Mouse (Mus musculus): ENCODE measurements around the gene Clic1. TPM values are rescaled to one million over a fixed set of nuclear protein-coding genes. Genes with fewer than 3 reads are reported as not detected.
A peak's percentile ranks its signal among the peaks of the same experiment; 100 is the strongest.

The Clic1 gene
- polyA plus RNA-seq, 1 experiment from 2014 or later = 73.9 TPM

DNA sequence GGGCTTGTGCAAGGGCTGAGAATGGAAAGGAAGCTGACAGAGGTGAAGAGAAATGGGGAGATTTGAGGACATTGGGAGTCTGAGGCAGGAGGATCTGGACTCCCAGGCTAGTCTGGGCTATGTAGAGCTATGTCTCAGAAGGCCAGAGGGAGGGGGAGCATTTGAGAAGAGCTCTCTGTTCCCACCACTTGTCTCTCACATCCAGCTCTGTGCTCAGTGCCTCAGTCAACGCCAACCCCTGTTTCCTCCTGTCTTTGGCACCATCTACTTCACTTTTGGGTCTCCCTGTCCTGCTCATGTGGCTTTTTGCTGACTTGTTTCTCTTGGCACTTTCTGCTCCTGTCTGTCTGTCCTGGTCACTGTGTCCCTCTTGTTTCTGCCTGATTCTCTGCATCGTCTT is 27.5 kb downstream of the Clic1 start:
- H3K27me3 ChIP-seq (ENCODE audit: control insufficient read depth, insufficient read depth, low read length) = no peaks in the 10 kb centered on the region
- no peak overlapping the region for H3K4me3 ChIP-seq (ENCODE audit: low read depth, low read length)
- DNase-seq (ENCODE audit: low spot score) (no peak), ATAC-seq (replicated peaks; ENCODE audit: insufficient number of reproducible peaks, low FRiP score, low TSS enrichment, low read depth) (no peak)
- H3K36me3 ChIP-seq (replicated peaks; ENCODE audit: control insufficient read depth, insufficient read depth, low read depth, low read length) = no peaks in the 10 kb centered on the region
- H3K4me2 ChIP-seq (ENCODE audit: low read depth, low read length) = no peak overlapping the region
- peak overlapping the region; percentile 6; the same call in 1 of the 2 replicates for H3K9ac ChIP-seq (replicated peaks; ENCODE audit: low read length)
- no peaks in the 10 kb centered on the region for H3K9me3 ChIP-seq (replicated peaks; ENCODE audit: control insufficient read depth, low read length)
- H3K27ac ChIP-seq (replicated peaks; ENCODE audit: low read depth, low read length) = no peak overlapping the region
- peaks cover 9% of the 10 kb centered on the region for H3K4me1 ChIP-seq (ENCODE audit: control insufficient read depth, insufficient read depth, low read length)
- 50% methylated on average over 2 of the region's 2 CpGs for WGBS

DNA sequence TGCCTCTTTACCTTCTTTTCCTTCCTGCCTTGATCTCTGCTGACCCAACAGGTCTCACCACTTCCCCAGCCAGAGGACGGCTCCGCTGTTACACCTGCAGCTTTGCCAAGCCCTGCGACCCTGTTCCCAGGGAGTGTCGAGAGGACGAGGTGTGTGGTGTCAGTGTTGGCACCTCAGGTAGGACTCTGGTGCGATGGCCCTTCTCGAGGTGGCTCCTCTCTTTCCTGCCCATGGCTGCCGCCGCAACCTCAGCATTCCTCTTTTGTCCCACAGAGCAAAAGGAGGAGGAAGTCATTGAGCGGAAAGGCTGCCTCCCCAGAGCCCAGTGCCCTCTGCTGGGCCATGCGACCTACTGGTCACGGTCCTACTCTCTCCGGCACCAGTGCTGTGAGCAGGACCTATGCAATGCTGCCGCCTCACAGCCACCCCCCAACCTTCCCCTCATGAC is 28.0 kb downstream of the Clic1 start, which contains the start of gene Ly6g6d:
Gene Ly6g6d, minus strand, starts transcription at position 280 of the 448 bp plus-strand sequence.
- Histone ChIP-seq H3K4me2 (ENCODE audit: low read depth, low read length) (peak within 1 kb of the TSS; percentile 7; the same call in 1 of the 2 replicates), H3K9me3 (replicated peaks; ENCODE audit: control insufficient read depth, low read length) (no peaks in the 10 kb centered on the region), H3K4me3 (ENCODE audit: low read depth, low read length) (no peak within 1 kb of the TSS), H3K4me1 (ENCODE audit: control insufficient read depth, insufficient read depth, low read length) (peaks cover 9% of the 10 kb centered on the region), H3K36me3 (replicated peaks; ENCODE audit: control insufficient read depth, insufficient read depth, low read depth, low read length) (no peaks in the 10 kb centered on the region), H3K27ac (replicated peaks; ENCODE audit: low read depth, low read length) (no peak within 1 kb of the TSS), H3K27me3 (ENCODE audit: control insufficient read depth, insufficient read depth, low read length) (no peaks in the 10 kb centered on the region), H3K9ac (replicated peaks; ENCODE audit: low read length) (peak within 1 kb of the TSS; percentile 26)
- no peak for DNase-seq (ENCODE audit: low spot score)
- 8% methylated on average over 14 of the region's 14 CpGs for WGBS
- peak; percentile 58; the same call in 1 of the 2 replicates for ATAC-seq (replicated peaks; ENCODE audit: insufficient number of reproducible peaks, low FRiP score, low TSS enrichment, low read depth)

DNA sequence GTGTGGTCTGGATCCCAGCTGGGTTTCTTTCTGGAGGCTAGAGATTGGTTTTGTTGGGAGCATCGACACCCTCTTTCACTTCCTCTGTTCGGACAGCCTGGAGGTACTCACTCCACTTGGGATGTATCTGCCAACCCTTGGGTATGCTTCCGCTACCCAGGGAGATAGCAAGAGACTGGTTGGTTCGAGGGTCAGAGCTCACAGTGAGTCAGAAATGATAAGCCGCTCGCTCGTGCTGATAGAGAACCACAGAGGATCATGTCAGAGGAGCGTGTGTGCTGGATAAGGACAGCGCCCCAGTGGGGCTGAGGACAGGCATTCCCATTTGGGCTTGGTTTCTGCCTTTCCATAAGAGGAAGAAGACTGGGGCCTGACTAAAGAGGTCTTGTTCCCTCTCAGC is 30.0 kb downstream of the Clic1 start:
- Histone ChIP-seq H3K4me3 (ENCODE audit: low read depth, low read length) (no peak overlapping the region), H3K9me3 (replicated peaks; ENCODE audit: control insufficient read depth, low read length) (no peaks in the 10 kb centered on the region), H3K9ac (replicated peaks; ENCODE audit: low read length) (no peak overlapping the region), H3K4me1 (ENCODE audit: control insufficient read depth, insufficient read depth, low read length) (peaks cover 9% of the 10 kb centered on the region), H3K36me3 (replicated peaks; ENCODE audit: control insufficient read depth, insufficient read depth, low read depth, low read length) (no peaks in the 10 kb centered on the region), H3K27me3 (ENCODE audit: control insufficient read depth, insufficient read depth, low read length) (no peaks in the 10 kb centered on the region), H3K4me2 (ENCODE audit: low read depth, low read length) (no peak overlapping the region), H3K27ac (replicated peaks; ENCODE audit: low read depth, low read length) (no peak overlapping the region)
- no peak for ATAC-seq (replicated peaks; ENCODE audit: insufficient number of reproducible peaks, low FRiP score, low TSS enrichment, low read depth)
- no peak for DNase-seq (ENCODE audit: low spot score)
- WGBS = 64% methylated on average over 9 of the region's 9 CpGs

GRCm38 (mm10) chr17:35080248-35080647 is 30.5 kb downstream of the Clic1 start:
- WGBS = 67% methylated on average over 6 of the region's 6 CpGs
- ATAC-seq (replicated peaks; ENCODE audit: insufficient number of reproducible peaks, low FRiP score, low TSS enrichment, low read depth) = no peak
- H3K9ac ChIP-seq (replicated peaks; ENCODE audit: low read length) = no peak overlapping the region

DNA sequence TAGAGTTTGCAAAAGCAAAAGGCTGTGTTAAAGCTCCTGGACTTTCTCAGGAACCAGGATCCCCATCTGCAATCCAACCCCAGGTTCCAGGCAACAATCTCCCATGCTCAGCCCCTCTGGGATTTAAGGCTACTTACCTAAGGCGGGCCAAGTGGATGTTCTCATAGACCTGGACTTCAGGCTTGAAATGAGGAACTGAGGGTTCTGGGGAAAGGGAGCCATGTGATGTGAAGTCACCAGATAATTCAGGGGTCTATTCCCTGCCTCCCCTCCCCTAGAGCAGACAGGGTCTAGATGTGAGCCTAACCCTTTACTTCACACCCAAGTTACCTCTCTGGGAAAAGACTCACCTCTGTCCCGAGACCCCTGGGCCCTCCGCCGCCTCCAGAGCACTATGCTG is 30.9 kb downstream of the Clic1 start:
- 66% methylated on average over 4 of the region's 4 CpGs for whole genome bisulfite sequencing
- H3K36me3 ChIP-seq (replicated peaks; ENCODE audit: control insufficient read depth, insufficient read depth, low read depth, low read length) = no peaks in the 10 kb centered on the region
- ATAC-seq (replicated peaks; ENCODE audit: insufficient number of reproducible peaks, low FRiP score, low TSS enrichment, low read depth) = no peak
- H3K4me3 ChIP-seq (ENCODE audit: low read depth, low read length) = no peak overlapping the region
- H3K9me3 ChIP-seq (replicated peaks; ENCODE audit: control insufficient read depth, low read length) = no peaks in the 10 kb centered on the region
- no peak overlapping the region for H3K27ac ChIP-seq (replicated peaks; ENCODE audit: low read depth, low read length)
- peaks cover 9% of the 10 kb centered on the region for H3K4me1 ChIP-seq (ENCODE audit: control insufficient read depth, insufficient read depth, low read length)
- H3K27me3 ChIP-seq (ENCODE audit: control insufficient read depth, insufficient read depth, low read length) = no peaks in the 10 kb centered on the region
- no peak overlapping the region for H3K9ac ChIP-seq (replicated peaks; ENCODE audit: low read length)
- H3K4me2 ChIP-seq (ENCODE audit: low read depth, low read length) = no peak overlapping the region
- no peak for DNase-seq (ENCODE audit: low spot score)

More at GRCm38 (mm10) chr17:35080248-35080647, 30.5 kb downstream of the Clic1 start:
- Histone ChIP-seq H3K27ac (replicated peaks; ENCODE audit: low read depth, low read length) (no peak overlapping the region), H3K4me2 (ENCODE audit: low read depth, low read length) (no peak overlapping the region), H3K9me3 (replicated peaks; ENCODE audit: control insufficient read depth, low read length) (no peaks in the 10 kb centered on the region), H3K4me3 (ENCODE audit: low read depth, low read length) (no peak overlapping the region), H3K27me3 (ENCODE audit: control insufficient read depth, insufficient read depth, low read length) (no peaks in the 10 kb centered on the region), H3K36me3 (replicated peaks; ENCODE audit: control insufficient read depth, insufficient read depth, low read depth, low read length) (no peaks in the 10 kb centered on the region), H3K4me1 (ENCODE audit: control insufficient read depth, insufficient read depth, low read length) (peaks cover 9% of the 10 kb centered on the region)
- no peak for DNase-seq (ENCODE audit: low spot score)

DNA sequence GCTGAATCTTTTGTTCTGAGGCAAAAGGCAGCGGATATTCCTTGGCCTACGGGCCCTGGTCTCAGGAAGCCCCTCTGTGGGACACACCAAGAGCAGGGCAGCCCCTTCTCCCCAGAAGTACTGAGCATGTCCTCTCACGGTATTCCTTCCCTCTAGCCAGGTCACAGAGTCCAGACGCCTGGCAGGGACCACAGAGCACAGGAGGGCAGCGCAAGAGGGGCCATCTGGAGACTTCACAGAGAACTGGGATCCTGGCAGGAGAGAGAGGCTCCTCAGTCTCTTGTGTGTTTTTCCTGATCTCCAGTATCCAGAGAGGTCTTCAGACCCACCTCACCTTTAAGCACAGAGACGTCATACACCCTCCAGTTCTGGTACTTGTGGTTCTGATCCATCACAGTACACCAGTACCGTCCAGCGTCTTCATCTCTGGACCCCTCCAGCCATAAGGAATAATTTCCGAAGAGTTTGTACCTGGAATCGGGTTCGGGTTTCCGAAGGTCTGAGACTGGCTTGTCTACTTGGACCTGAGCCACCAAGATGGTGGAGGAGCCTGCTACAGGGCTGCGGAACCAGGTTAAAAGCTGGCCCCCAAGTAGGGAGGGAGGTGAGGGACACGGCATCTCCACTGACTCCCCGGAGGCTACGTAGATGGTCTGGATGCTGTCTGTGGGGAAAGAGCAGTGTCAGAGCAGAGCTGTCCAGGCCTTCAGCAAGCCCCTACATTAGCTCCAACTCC is 33.2 kb downstream of the Clic1 start:
- 84% methylated on average over 16 of the region's 16 CpGs for WGBS
- H3K27me3 ChIP-seq (ENCODE audit: control insufficient read depth, insufficient read depth, low read length) = no peaks in the 10 kb centered on the region
- DNase-seq (ENCODE audit: low spot score) = no peak
- H3K27ac ChIP-seq (replicated peaks; ENCODE audit: low read depth, low read length) = no peak overlapping the region
- no peak overlapping the region for H3K4me2 ChIP-seq (ENCODE audit: low read depth, low read length)
- no peak for ATAC-seq (replicated peaks; ENCODE audit: insufficient number of reproducible peaks, low FRiP score, low TSS enrichment, low read depth)
- H3K36me3 ChIP-seq (replicated peaks; ENCODE audit: control insufficient read depth, insufficient read depth, low read depth, low read length) = no peaks in the 10 kb centered on the region
- H3K9ac ChIP-seq (replicated peaks; ENCODE audit: low read length) = no peak overlapping the region
- no peak overlapping the region for H3K4me3 ChIP-seq (ENCODE audit: low read depth, low read length)
- no peaks in the 10 kb centered on the region for H3K9me3 ChIP-seq (replicated peaks; ENCODE audit: control insufficient read depth, low read length)
- peaks cover 1% of the 10 kb centered on the region; the same call in 1 of the 2 replicates for H3K4me1 ChIP-seq (ENCODE audit: control insufficient read depth, insufficient read depth, low read length)

DNA sequence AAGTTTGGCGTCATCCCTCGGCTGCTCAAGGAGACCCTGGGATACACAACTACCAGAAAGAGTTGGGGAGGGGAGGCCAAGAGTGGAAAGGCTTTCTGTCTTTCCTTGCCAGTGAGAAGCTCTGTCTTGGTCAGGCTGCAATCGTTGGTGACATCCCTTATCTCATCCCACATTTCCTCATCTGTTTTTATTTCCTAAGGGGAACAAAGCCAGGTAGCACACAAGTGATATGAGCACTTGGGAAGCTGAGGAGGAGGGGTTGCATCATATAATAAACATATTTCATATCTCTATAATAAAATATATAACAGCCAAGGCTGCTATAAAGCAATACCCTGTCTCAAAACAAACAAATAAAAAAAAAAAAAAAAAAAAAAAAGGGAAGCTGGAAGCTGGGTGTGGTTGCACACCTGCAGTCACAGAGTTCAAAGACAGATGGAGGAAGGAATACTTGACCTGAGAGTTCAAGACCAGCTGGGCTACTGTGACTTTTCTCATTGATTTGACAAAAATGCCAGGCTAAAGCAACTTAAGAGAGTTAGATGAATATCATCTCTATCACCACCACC is 34.2 kb downstream of the Clic1 start:
- Histone ChIP-seq H3K9me3 (replicated peaks; ENCODE audit: control insufficient read depth, low read length) (no peaks in the 10 kb centered on the region), H3K9ac (replicated peaks; ENCODE audit: low read length) (no peak overlapping the region), H3K4me3 (ENCODE audit: low read depth, low read length) (no peak overlapping the region), H3K27ac (replicated peaks; ENCODE audit: low read depth, low read length) (no peak overlapping the region), H3K27me3 (ENCODE audit: control insufficient read depth, insufficient read depth, low read length) (no peaks in the 10 kb centered on the region), H3K36me3 (replicated peaks; ENCODE audit: control insufficient read depth, insufficient read depth, low read depth, low read length) (no peaks in the 10 kb centered on the region), H3K4me2 (ENCODE audit: low read depth, low read length) (no peak overlapping the region), H3K4me1 (ENCODE audit: control insufficient read depth, insufficient read depth, low read length) (no peaks in the 10 kb centered on the region)
- DNase-seq (ENCODE audit: low spot score) = no peak
- WGBS = 72% methylated on average over 3 of the region's 3 CpGs
- no peak for ATAC-seq (replicated peaks; ENCODE audit: insufficient number of reproducible peaks, low FRiP score, low TSS enrichment, low read depth)

- Histone ChIP-seq H3K9ac (replicated peaks; ENCODE audit: low read length) (no peak within 1 kb of the TSS), H3K27ac (replicated peaks; ENCODE audit: low read depth, low read length) (no peak within 1 kb of the TSS), H3K36me3 (replicated peaks; ENCODE audit: control insufficient read depth, insufficient read depth, low read depth, low read length) (no peaks in the 10 kb centered on the region), H3K9me3 (replicated peaks; ENCODE audit: control insufficient read depth, low read length) (no peaks in the 10 kb centered on the region), H3K4me2 (ENCODE audit: low read depth, low read length) (no peak within 1 kb of the TSS), H3K27me3 (ENCODE audit: control insufficient read depth, insufficient read depth, low read length) (no peaks in the 10 kb centered on the region), H3K4me3 (ENCODE audit: low read depth, low read length) (no peak within 1 kb of the TSS), H3K4me1 (ENCODE audit: control insufficient read depth, insufficient read depth, low read length) (peaks cover 3% of the 10 kb centered on the region)
- no peak for ATAC-seq (replicated peaks; ENCODE audit: insufficient number of reproducible peaks, low FRiP score, low TSS enrichment, low read depth)
- WGBS = 78% methylated on average over 7 of the region's 7 CpGs
- no peak for DNase-seq (ENCODE audit: low spot score)
Observed at GRCm38 (mm10) chr17:35085208-35085865, 35.6 kb downstream of the Clic1 start, which contains the start of gene Ly6g6f. Gene Ly6g6f (minus strand): TSS chr17:35085610.

Data from embryonic facial prominence, embryonic 11.5 days (tissue).